Mouse (Mus musculus) gastrocnemius, adult 2 months (tissue): ENCODE data around the gene Slc19a2. TPM values are rescaled to one million over a fixed set of nuclear protein-coding genes. Genes with fewer than 3 reads are reported as not detected.
"Not testable (repeated sequence)": the region's sequence is repeated elsewhere in the genome, so short reads cannot be mapped to it uniquely, and the experiment has no call there.

ENCODE experiments used
- DNase-seq: peaks from one replicate; pipeline ENCODE4 v3.0.0; 2022
- H3K27ac ChIP-seq: fragments of 200-600 bp; 2 replicates; pipeline ENCODE4 v1.8.1; 2022; ENCODE audit warnings: mild to moderate bottlenecking
- H3K4me3 ChIP-seq: fragments of 200-600 bp; 2 replicates; pipeline ENCODE4 v1.8.1; 2022; ENCODE audit warnings: mild to moderate bottlenecking, moderate library complexity
- CTCF ChIP-seq: fragments of 200-600 bp; IDR thresholded peaks from 2 replicates; pipeline ENCODE4 v1.8.1; 2022; ENCODE audit warnings: antibody characterized with exemption, mild to moderate bottlenecking, moderate library complexity
- intact Hi-C: fragments of 180-260 bp; cut with DNase I; formaldehyde crosslinking; loops from one replicate; pipeline ENCODE4 v1.15.1; 2025
- long read RNA-seq, 2 experiments: library from polyadenylated mRNA; stranded (forward); transcript quantifications; one replicate each; pipeline ENCODE4 v2.0.0; 2021
- total RNA-seq, 2 experiments: library from RNA; stranded (reverse); gene quantifications; 2 replicates each; pipeline ENCODE4 v1.2.3; 2021

Slc19a2 gene
- 1 to 10 TPM; 2.6 to 2.8 TPM for total RNA-seq
- long read RNA-seq, experiment 1, partial matches to known transcripts = 0 of 4 reads
- long read RNA-seq, experiment 1, other reads (novel, unspliced or antisense) = 1 of 4 reads
- long read RNA-seq, experiment 2, transcript Slc19a2-201 (6 exons, 3,571 nt) = major isoform, 6 of 9 reads
- long read RNA-seq, experiment 2, partial matches to known transcripts = 0 of 9 reads
- long read RNA-seq, experiment 2, other reads (novel, unspliced or antisense) = 2 of 9 reads

DNA sequence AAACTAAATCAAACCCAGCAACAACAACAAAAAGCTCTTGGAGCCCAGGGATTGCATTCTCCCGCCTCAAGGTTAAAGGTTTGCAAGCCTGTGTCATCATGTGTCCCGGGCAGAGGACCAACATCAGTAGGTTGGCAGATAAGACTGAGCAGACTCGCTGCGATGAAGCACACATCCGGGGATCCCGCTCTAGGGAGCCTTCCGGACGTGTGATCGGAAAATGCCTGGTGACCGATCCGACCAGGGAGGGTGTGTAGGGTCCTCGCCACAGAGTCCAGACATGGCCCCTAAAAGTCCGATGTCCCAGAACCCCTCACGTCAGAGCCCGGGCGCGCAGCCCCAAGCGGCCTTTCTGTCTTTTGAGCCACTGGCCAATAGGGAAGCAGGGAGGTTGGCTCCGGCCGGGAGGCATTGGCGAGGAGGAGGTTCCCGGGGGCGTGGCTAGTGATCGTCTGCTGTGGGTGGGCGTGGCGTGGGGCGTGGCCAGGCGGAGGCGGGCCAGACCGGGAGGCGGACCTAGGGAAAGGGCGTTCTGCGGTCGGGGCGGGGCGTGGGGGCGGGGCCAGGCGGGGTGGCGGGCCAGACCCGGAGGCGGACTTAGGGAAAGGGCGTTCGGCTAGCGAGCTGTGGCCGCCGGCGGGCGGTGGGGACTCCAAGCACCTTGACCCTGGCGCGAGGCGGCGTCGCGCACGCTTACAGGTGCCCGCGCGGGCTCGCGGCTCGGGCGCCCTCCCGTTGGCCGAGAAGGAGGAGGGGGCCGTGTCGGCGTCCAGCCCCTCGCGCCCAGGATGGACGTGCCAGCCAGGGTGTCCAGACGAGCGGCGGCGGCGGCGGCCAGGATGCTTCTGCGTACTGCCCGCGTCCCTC, at the start of gene Slc19a2:
Slc19a2 (plus strand) TSS at position 582 of the 867 bp plus-strand sequence.
- intact Hi-C loops = no loop called here
- TF ChIP-seq CTCF = no peak
- peak within 1 kb of the TSS; percentile 98 for H3K4me3 ChIP-seq
- peak within 1 kb of the TSS; percentile 89 for H3K27ac ChIP-seq
- peak; percentile 99 for DNase-seq

DNA sequence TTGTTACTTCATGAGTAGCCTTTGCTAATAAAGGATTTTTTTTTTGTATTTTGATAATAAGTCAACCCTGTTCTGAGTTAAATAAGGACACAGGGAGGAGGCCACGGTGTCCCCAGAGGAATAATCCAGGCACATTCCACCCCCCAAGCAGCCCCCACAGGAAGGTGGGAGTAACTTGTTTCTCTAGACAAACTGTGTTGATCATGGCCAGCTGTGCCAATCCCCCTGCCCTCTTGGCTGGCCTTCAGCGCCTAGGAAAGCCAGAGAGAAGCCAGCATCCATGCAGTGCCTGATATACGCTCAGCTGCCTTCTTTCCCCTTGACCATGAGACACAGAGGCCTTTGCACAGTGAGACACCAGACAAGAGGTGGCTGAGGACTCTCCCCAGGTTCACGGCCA, 49.3 kb upstream of the Slc19a2 start:
- Histone ChIP-seq H3K4me3 (no peak overlapping the region), H3K27ac (no peak overlapping the region)
- intact Hi-C loops = no loop called here
- TF ChIP-seq CTCF = no peak
- DNase-seq = no peak

DNA sequence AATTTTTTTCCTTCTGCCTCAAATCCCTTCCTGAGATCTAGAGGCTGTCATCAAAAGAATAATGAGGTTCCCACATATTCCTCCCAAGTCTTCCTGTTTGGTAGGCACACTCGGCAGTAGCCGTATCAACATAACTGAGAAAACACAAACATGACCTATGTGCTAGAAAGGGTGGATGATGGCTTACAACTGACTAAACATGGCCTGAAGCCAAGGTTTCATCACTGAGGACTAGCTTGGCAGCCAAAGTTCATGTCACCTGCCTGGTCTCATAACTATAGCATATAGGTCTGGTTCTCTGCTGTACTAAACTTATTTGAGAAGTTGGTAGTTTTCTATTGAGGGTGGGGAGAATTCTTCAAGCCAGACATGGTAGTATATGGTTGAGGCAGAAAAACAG, 40.4 kb upstream of the Slc19a2 start:
- no peak for DNase-seq
- no peak for TF ChIP-seq CTCF
- H3K4me3 ChIP-seq = no peak overlapping the region
- no peak overlapping the region for H3K27ac ChIP-seq
- intact Hi-C loops = no loop called here

DNA sequence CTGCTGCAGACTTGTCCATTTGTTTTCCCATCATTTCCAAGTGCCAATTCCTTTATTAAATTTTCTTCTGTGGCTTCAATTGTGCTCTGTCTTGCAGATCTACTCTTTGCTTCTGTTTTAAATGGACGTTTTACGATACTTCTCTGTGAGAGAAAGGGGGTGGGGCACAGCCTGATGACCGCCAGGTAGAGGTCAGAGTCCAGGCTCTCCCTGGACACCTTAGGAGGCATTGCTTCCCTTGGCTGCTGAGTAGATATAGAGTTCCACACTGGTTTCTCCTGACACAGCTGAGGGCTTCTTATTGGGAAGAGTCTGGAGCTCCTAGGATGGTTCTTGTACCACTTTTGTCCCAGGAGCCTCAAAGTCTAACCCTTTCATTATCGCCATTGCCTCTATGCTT, 37.9 kb upstream of the Slc19a2 start:
- TF ChIP-seq CTCF = no peak
- Histone ChIP-seq H3K4me3 (no peak overlapping the region), H3K27ac (no peak overlapping the region)
- no peak for DNase-seq
- intact Hi-C loops = no loop called here

DNA sequence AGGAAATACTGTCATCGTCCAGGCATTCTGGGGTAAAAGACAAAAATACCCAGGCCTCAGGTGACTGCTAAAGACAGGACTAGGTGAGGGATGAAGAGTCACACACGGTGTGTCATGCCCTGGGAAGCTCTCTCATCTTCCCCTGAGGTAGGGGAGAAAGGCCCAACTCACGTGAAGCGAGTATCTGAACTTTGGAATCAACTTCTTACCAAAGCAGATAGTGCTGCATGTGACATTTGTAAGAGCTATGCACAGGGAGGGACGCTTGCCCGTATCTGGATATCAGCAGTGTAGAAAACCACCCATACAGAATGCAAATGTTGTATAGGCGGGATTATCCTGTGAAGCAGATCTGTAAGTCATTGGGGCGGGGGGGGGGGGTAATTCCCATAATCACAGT, 36.2 kb upstream of the Slc19a2 start:
- Histone ChIP-seq H3K4me3 (no peak overlapping the region), H3K27ac (no peak overlapping the region)
- no peak for TF ChIP-seq CTCF
- DNase-seq = no peak
- intact Hi-C loops = no loop called here

GRCm38 (mm10) chr1:164214190-164214589, 34.7 kb upstream of the Slc19a2 start:
- no peak overlapping the region for H3K4me3 ChIP-seq
- no peak overlapping the region for H3K27ac ChIP-seq
- TF ChIP-seq CTCF = no peak
- no peak for DNase-seq
- intact Hi-C loops = no loop called here

GRCm38 (mm10) chr1:164215097-164215496, 33.7 kb upstream of the Slc19a2 start:
- intact Hi-C loops = no loop called here
- no peak for TF ChIP-seq CTCF
- no peak overlapping the region for H3K27ac ChIP-seq
- no peak for DNase-seq
- H3K4me3 ChIP-seq = no peak overlapping the region

DNA sequence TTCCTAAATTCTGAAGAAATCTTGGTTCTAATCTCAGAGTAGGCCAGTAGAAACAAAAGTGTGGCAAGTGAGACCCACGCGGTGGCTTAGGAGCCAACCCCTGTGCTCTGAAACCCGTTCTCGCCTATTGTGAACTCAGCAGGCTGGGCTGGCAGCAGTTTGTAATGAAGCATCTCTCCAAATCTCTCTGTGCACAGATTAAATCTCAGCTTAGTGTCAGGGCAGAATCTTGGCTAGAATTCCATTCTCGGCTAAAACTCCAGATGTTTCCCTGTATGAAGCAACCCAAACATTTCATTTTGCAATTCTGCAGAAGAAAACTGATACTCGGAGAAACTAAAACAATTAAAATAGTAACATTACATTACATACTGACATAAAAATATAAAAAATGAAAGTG, 33.3 kb upstream of the Slc19a2 start:
- intact Hi-C loops = no loop called here
- no peak overlapping the region for H3K4me3 ChIP-seq
- H3K27ac ChIP-seq = no peak overlapping the region
- DNase-seq = no peak
- no peak for TF ChIP-seq CTCF

DNA sequence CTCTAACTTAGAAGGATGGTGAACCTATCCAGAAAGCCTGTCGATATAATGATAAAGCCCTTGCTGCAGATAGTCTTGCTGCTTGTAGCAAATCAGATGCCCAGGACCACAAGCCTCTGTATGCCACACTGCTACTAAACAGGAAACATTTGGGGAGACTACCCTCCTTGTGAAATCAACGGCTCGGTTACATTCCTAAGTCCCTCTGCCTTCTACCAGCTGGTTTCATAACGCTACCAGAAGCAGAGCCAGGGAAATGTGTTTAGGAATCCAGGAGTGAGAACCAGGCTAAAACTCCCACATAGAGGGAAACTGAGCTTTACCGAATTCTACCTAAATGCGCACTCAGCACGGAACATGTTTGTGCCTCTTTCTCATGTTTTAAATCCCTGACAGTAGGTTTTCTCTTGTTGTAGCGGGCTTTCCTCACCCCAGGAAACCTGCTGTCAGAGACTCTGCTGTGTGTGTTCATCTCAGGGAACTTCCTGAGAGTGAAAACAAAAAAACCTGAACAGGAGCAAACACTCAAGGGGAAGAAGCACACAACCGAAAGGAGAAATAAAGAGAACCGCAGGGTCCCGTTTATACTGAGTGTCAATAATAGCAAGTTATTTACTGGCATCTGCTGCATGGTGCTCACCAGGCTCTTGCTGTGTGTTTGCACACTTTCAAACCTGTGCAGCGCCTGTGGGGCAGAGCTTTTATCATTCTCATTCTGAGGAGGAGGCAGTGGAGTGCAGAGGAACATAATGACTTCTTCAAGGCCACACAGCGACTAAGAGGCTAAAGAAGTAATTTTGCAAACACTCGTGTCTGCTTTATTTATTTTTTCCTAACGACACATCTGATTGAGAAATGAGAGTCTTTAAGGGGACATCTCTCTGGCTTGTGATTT, 30.8 kb upstream of the Slc19a2 start:
- Histone ChIP-seq H3K4me3 (peak overlapping the region; percentile 3; the same call in 1 of the 2 replicates), H3K27ac (no peak overlapping the region)
- TF ChIP-seq CTCF = no peak
- intact Hi-C loops = no loop called here
- DNase-seq = no peak

GRCm38 (mm10) chr1:164220261-164220660, 28.6 kb upstream of the Slc19a2 start:
- TF ChIP-seq CTCF = no peak
- DNase-seq = no peak
- H3K4me3 ChIP-seq = no peak overlapping the region
- no peak overlapping the region for H3K27ac ChIP-seq
- intact Hi-C loops = no loop called here

DNA sequence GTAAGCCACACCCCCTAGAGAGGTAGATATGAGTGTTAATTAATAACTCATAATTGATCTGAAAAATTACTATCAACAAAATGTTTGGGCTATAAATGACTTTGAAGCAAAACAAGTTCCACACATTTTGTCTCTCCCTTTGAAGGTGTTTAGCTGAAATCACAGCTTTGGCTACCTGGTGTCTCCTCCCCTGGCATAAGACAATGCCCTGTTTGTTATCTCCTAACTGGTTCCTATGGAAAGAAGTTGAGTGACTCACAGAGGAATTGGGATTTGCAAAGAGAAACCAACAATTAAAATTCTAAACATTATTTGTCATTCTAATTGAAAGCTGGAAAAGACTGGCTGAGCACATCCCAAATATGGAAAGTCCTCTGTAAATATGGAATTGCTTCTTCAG, 25.8 kb upstream of the Slc19a2 start:
- no peak for TF ChIP-seq CTCF
- H3K27ac ChIP-seq = no peak overlapping the region
- no peak for DNase-seq
- H3K4me3 ChIP-seq = no peak overlapping the region
- intact Hi-C loops = no loop called here

GRCm38 (mm10) chr1:164231937-164232570, 16.8 kb upstream of the Slc19a2 start:
- H3K27ac ChIP-seq, intact Hi-C loops, H3K4me3 ChIP-seq, DNase-seq: not testable (repeated sequence)

GRCm38 (mm10) chr1:164233447-164233846, 15.4 kb upstream of the Slc19a2 start:
- Histone ChIP-seq H3K27ac (no peak overlapping the region), H3K4me3 (no peak overlapping the region)
- intact Hi-C loops = no loop called here
- no peak for DNase-seq
- TF ChIP-seq CTCF = no peak
